Mouse (Mus musculus) bone marrow, adult 2 months (tissue): ENCODE measurements around the gene Pepd.

Experiments used
- CTCF ChIP-seq: fragments of 200-500 bp; IDR thresholded peaks from 2 replicates; pipeline ENCODE4 v1.5.1; 2011; ENCODE audit warnings: low read length, control low read depth; ENCODE audit not compliant: control insufficient read depth, insufficient read depth
- POLR2A ChIP-seq: fragments of 200-500 bp; IDR thresholded peaks from 2 replicates; pipeline ENCODE4 v1.6.1; 2011; ENCODE audit warnings: low read depth, mild to moderate bottlenecking, control low read depth, low read length, borderline replicate concordance; ENCODE audit not compliant: control insufficient read depth

GRCm38 (mm10) chr7:35023251-35023650 lies 111.1 kb downstream of the Pepd start:
- TF ChIP-seq CTCF (no peak), POLR2A (no peak)
